Mouse (Mus musculus): ENCODE data around the gene Tbpl1.

Tbpl1 gene

DNA sequence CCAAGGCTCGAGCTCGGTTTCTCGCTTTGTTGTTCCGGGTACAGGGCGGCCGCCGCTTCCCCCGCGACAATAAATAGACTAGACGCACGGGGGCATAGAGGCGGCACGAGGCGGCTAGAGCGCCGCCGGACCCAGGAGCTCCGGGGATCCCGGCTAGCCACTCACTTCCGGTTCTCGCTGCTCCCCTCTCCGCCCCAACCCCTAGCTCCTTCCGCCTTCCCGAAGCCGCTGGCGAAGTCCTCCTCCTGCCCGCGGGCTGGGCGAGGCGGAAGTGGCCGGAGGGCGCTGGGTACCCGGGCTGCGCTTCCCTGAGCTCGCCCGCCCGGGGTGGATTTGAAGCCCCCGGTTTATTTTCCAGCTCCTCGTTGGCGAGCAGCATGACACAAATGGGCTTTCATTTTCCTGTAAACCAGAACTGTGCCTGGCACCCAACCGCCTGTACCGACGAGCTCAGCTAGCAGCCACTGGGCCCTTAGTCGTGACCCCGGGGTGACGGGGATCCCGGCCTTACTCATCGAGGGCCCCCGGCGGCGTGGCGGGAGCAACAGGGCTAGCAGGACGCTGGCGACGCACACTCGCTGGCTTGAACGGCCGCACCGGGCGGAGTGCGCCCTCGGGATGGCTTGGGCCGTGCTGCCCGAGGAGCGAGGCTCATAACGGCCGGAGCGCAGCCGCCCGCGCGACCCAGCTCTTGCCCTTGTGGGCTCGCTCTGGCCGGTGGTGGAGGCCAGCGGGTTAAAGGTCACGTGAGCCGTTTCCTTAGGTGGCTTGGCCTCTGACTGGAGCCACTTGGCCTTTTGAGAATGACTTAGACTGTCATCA lies at the start of gene Tbpl1:
TSS of gene Tbpl1 (minus strand) at position 667 of the 822 bp plus-strand sequence.
- peak; percentile 96 for DNase-seq

DNA sequence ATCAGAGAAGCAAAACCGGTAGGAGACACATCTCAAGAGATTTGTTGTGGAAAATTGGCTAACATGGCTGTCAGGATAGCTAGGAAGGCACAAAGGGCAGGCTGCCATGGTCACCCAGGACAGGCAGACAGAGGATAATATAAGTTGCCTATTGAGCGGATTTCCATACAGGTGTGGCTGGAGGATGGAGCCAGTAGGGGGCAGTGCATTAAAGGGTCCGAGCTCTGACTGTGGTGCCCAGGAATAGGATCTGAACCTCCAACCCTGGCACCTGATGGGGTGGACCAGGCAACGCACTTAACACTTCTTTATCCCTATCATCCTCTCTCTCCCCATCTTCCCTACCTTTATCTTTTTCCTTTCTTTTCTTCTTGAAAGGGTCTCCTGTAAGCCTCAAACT lies 49.7 kb upstream of the Tbpl1 start:
- peak; percentile 46 for DNase-seq

DNA sequence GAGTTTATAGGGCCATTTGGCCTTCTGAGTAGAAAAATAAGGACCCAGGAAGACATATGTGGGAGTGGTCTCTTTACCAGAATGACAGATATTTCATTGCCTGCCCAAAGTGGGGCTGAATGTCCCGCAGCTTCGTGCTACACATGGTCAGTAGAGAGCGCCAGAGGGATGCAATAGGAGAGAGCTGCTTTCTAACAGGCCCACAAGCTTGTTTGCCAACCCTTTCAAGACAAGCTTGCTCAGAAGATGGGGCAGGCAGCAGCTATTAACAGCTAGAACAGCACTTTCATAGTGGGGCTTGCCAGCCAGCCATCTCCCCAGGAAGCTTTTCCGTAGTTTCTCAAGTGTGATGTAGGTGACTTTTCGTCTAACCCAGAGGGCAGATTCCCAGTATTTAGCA lies 46.2 kb upstream of the Tbpl1 start:
- peak; percentile 58 for DNase-seq

DNA sequence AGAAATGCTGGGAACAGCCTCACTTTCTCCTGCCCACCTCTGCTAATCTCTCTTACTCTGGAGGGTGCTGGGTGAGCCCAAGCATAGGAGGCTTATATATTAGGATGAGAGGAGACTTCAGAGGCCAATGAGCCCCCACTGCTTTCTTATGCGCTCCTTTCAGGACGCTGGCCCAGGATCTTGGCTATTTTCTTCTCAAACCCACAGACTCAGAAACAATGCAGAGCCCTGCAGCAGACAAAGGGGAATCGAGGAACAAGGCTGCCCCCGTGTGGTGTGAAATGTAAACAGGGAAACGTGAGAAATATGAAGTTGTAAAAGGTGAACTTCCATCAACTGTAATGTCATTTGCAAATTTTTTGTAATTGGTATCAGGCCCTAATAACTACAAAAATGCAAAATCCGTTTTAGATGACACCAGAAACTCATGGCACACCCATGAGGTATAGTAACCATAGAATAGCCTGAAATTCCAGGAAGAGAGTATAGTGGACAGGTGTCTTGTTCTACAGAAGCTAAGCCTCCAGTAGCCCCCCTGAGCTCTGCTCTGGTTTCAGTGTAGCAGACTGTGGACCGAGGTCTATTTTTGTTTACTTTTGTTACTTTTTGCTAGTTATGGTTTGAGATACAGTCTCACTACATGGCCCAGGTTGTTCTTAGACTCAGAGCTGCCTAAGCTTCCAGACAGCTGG lies 44.4 kb upstream of the Tbpl1 start:
- DNase-seq, result peak; percentile 56

DNA sequence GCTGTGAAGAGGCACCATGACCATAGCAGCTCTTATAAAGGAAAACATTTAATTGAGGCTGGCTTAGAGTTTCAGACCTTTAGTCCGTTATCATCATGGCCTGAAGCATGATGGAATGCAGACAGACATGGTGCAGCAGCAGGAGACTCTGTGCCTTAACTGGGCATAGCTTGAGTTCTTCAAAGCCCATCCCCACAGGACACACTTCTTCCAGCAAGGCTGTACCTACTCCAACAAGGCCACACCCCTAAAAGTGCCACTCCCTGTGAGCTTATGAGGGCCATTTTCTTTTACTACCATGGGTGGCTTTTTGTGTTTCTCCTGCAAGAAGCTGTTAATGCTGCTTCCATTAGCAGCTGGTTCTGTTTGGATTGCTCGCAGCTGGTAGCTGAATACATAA lies 43.7 kb upstream of the Tbpl1 start:
- no peak for DNase-seq

DNA sequence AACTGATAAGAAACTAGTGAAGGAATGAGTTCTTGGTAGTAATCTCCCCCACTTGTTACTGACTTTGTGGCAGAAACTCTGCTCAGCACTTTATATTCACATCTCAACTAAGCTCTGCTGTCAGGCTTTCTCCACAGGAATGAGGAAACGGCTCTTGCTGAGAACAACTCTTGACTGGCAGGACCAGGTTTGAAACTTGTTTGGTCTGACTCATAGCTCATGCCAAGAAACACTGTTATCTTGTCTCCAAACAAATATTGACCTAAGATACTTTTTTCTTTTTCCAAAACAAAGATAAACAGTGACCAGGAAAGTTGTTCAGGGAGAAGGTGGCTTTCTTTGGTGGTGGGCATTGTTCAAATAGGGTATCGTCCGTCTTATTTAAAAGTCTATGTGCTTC lies 42.9 kb upstream of the Tbpl1 start:
- DNase-seq, result no peak

DNA sequence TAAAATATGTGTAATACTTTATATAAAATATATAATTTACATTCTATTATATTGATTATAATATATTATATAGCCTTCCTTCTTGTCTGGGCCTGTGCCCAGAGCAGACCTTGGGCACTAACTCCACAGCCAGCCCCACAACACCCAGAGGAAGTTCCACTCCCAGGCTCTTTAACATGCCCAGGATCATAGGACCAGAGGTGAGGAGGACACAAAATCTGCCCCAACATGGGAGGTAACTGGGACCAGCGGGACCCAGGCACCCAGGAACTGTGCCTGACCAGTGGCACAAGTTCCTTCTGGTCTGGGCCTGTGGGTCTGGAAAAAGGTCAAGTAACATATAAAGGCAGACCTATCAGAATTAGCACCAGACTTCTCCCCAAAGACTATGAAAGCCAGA lies 22.5 kb upstream of the Tbpl1 start:
- DNase-seq, result no peak

DNA sequence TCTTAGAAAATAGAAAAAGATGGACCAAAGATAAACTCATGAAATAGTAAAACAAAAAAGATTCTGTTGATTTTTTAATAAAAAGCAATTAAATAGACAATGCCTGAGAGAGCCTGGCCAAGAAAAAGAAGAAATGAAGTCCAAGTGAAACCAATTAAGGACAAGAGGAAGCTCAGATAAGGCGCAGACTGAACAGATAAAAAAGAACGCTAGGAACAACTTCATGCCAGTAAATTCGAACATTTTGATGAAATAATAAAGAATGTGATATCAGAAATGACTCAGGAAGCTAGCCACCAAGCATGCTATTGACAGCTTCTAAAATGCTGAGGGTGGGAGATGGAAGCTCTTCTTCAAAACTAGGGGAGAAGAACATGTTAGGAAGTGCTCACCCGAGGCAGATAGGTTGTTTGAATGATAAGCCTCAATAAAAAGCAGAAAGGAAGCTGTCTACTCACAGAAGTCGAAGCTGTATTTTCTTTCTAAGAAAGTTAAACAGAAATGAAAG lies 19.5 kb upstream of the Tbpl1 start:
- DNase-seq, result no peak

DNA sequence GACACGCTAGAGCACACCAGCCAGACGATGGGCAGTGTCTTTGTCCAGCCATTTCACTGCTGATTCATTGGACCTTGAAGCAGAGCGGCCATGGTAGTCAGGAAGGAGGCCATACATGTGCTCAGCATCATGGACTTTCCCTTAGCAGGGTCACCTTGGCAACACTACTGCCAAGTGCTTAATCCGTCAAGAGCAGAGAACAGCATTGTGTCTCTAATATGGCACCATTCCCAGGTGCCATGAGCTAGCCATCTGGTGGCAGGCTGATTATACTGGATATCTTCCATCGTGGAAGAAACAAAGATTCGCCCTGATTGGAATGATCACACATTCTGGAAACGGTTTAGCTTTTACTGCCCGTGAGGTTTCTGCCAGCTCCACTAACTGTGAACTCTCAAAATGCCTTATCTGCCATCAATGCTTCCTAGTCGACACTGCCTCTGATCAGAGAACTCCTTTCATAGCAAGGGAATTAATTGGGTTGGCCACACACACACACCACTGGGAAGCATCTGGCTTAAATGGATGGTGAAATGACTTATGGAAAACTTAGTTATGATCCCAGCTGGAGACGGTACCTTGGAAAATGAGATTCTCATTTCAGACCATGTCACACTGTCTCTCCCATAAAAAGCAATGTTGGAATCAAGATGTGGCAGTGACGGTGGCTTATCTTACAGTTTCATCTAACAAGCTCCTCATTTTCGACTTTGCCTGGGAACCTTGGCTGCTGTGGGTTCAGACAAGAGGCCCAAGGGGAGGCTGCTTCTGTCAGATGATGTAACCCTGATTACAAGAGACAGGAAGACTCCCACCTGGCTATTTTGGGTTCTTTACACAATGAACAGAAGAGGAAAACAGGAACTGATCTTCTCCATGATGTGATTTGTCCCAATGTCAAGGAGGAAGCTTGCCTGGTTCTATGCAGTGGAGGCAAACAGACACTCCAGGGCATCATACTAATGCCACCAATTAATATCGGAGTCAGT lies 14.9 kb upstream of the Tbpl1 start:
- DNase-seq, result no peak

DNA sequence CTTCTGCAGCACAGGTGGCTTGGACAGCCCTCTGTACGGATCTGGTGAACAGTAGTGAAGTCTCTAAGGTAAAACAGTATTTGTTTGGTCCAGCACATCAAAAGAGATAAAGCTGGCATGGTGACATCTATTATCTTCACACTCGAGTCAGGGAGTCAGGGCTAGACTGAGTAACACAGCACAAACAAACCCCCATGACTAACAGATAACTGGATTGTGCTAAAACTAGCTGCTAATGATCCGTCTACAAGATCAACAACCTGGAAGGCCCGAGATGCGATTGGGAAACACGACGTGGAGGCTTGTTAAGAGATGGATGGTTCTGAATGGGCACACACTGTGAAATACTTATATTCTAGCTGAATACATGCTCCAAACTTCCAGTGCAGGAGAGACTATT lies 14.2 kb upstream of the Tbpl1 start:
- DNase-seq, result no peak

DNA sequence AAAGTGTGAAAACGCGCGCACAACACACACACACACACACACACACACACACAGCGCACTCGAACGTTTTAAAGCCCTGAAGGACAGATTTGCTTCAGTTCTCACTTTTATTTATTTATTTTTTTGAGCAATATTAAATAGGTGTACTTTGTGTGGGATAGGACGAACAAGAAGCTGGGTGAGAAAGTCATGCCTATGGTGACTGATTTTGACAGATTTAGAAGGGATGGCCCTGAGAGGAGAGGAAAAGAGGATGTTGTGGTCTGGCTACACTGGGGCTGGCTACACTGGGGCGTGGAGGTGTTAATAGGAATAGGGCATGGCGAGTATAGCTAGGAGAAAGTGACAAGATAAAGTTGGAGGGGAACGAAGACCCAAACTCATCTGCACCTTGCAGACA lies 443 bp upstream of the Tbpl1 start:
- no peak for DNase-seq

DNA sequence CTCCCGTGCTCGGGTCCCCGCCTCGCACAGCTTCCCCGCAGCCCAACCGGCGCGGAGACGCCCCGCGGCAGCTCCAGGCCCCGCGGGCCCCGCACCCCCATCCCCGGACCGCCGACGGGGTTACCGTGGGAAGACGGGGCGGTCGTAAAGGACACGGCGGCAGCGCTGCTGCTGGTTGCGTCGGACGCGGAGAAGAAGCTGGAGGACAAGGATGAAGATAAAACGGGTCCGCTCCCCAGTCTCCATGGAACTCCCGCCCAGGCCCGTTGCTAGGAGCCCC lies 806 bp downstream of the Tbpl1 start:
- DNase-seq, result no peak

DNA sequence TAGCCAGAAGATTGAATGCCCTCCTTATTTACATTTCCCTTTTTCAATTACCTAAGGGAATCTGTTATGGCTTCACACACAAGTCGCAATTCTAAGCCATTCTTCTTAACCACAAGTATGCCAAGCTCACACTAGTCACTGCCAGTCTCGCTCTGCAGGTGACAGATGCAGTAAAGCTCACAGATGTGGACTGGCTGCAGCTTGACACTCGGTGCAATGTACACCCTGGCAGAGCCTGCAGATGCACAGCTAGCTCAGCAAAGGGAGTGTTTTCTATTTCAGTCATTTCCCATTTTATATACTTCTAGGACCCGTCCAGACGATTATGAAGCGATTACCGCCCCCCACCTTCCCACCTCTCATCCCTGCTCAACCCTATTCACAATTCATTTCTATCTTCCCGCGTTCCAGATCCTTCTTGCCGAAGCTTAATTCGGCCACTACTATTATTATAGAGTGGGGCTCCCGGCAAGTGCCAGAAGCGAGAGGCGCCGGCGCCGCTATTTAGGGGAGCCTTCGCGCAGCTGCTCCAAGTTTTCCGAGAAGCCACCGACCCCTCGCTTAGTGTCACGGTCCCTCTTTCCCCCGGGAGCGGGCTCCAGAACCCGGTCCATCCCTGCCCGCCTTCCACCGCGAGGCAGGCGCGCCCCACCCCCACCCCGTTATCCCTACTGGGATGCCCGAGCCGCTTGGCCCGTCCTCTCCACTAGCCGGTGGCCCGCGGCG lies 1.3 kb downstream of the Tbpl1 start:
- DNase-seq, result no peak

DNA sequence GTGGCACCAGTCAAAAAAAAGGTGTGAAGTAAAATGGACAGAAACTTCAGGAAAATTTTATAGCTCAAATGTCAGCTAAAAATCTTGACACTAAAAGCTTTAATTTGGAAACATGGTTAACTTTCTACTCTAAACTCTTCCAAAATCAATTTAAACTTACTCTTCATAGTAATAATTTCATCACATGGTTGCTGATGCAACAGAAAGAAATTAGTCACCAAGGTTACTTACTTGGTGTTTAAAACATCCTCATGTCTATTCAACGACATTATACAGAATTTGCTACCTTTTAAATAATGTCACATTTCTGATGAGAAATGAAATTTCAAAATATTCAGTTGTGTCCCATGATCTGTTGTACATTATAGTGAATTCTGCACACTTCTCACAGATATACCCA lies 3.5 kb downstream of the Tbpl1 start:
- no peak for DNase-seq

DNA sequence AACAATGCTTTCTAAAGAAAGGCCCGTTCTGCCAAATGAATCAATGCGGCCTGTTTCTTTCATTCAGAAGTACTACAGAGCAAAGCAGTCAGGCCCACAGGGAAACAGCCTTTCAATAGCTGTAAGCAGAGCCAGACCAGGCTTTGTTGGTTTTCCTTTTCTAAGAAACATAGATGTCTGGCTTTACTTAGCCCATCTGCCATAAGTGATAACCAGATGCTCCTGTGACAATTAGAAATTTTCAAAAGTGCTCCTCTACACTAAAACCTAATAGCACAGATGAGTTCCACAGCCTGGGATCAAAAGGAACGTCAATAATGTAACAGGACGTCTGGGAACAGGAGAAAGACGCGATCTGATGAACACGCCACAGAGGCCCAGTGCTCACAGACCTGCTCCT lies 5.4 kb downstream of the Tbpl1 start:
- DNase-seq, result no peak

DNA sequence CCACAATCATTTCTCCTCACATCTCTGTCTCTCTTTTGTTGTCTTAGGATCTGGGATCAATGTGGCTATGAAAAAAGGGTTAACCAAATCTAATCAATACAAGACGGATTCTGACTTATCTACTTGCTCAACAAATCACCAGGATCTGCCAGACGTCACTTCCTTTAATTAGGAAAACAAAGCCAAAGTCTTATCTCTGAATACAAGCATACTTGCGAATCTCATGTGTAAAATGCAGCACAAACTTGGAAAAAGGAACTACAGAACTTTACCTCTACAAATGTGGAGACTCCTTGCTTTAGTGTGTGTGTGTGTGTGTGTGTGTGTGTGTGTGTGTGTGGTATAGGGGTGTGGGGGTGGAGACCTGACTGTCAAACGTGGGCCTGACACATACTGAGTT lies 6.6 kb downstream of the Tbpl1 start:
- DNase-seq, result no peak

DNA sequence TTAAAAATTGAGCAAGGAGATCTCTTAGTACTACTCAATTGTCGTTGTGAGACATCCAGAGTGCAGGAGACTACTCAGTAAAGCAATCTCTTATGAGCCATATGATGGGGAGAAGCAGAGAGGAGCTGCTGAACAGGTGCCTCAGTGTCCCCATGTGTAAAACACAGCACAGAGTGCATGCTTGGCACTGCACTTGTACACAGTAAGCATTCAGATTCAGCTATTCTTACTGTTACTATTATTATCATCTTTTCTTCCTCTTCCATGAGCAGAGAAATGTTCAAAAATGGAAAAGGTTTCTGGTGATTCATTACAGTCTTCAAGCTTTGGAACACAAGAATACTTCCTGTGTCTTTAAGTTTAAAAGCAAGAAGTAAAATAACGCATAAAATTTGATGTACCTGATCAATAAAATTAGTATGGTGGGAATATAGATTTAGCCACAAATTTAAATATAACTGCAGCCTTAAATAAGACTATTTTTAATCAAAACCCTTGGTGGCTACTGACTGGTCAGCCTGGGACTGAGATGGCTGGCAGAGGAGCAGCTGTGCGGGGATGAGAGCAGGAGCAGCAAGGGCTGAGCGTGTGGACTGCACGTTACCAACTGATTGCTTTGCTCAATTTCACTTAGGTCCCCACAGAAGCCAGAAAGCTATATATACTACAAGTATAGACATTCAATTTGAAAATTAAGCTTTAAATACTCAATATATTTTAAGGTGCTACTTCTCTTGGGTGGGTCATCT lies 10.8 kb downstream of the Tbpl1 start:
- no peak for DNase-seq

DNA sequence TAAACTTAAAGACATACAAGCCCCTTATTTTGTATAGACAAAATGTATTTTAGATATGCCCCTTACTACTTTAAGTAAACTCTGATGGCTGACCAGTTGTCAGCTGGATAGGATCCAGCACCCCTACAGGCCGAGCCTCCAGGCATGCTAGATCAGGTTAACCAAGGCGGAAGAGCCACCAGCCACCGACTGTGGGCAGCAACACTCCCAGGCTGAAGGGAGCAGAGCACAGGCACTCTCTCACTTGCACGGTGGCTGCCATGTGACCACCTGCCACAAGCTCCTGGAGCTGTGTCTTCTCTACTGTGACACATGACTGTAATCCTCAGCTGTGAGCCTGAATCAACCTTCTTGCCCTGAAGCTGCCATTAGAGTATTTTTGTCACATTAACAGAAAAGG lies 13.3 kb downstream of the Tbpl1 start:
- DNase-seq, result no peak

DNA sequence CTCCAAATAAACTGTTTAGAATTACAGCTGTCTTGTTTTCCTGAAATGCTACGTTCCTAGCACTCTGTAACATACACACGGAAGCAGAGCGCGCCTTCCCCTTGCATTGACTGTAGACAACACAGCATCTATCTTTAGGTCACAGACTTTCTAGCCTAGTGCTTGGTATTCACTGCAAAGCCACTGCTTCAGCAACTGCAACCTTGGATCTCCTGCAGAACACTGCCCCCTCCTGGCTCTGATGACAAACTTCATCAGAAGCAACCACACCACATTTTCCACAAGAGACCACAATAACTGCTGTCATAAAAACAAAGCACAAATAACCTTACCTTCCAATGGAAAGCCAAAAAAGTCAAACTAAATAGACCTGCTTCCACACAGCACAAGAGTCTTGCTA lies 17.2 kb downstream of the Tbpl1 start:
- DNase-seq, result peak; percentile 74

DNA sequence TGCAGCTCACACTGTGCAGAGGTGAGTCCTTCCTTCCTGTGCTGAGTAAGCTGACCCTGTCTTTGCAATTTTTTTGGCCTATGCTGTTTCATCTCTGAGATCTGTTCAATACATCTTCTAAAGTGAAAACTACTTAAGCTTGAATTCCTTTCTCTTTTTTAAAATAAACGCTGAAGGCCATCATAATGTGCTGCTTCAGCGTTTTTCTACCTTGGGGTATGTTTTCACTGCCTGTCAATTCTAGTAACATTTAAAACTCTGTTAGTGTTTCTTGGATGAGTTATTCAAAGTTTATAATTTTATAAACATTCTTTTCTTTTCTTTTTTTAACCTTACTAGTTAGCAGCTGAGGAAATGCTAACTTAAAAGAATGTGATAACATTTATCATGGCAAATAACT lies 18.8 kb downstream of the Tbpl1 start:
- no peak for DNase-seq

DNA sequence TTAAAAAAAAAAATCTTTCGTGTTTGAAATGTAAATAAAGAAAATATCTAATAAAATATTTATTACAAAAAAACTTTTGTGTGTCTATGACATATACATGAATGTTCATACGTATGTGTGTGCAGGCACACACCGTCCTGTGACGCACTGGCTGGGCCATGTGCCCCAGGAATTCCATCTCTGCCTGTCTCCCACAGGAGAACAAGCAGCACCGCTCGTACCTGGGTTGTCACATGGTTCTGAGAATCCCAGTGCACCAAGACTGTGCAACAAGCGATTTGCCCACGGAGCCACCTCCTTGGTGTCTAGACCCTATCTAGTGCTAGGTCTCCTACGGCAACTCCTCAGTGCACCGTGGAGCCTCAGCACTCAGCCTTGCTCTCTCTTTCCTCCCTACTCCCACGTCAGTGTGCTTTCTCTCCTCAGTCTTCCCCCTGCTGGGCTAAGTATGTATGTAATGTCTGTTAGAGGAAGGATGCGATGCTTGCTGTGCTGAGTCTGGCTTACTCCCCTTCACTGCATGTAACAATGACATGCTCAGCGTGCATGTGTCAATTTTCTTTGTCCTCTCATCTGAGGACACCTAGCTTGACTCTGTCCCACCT lies 21.5 kb downstream of the Tbpl1 start:
- no peak for DNase-seq
